Mouse (Mus musculus): Measurements from ENCODE around the gene Nadk. TPM values are rescaled to one million over a fixed set of nuclear protein-coding genes. Genes with fewer than 3 reads are reported as not detected.

The Nadk gene
- polyA plus RNA-seq, 1 experiment, result 86.2 TPM

GRCm38 (mm10) chr4:155571442-155571841 lies 9.3 kb downstream of the Nadk start:
- TF ChIP-seq POLR2A (IDR thresholded peaks at IDR 0.05; ENCODE audit: borderline replicate concordance, extremely low read depth, insufficient read depth, insufficient read length, poor library complexity, severe bottlenecking), result no peak
- no peak for TF ChIP-seq CTCF (IDR thresholded peaks at IDR 0.05; ENCODE audit: borderline replicate concordance, extremely low read depth, insufficient read depth, insufficient read length)
- no peak for DNase-seq (ENCODE audit: low read depth)

GRCm38 (mm10) chr4:155573155-155573554 lies 11.0 kb downstream of the Nadk start:
- DNase-seq (ENCODE audit: low read depth), result no peak
- TF ChIP-seq CTCF (IDR thresholded peaks at IDR 0.05; ENCODE audit: borderline replicate concordance, extremely low read depth, insufficient read depth, insufficient read length) (no peak), POLR2A (IDR thresholded peaks at IDR 0.05; ENCODE audit: borderline replicate concordance, extremely low read depth, insufficient read depth, insufficient read length, poor library complexity, severe bottlenecking) (no peak)

- no peak for TF ChIP-seq POLR2A (IDR thresholded peaks at IDR 0.05; ENCODE audit: borderline replicate concordance, extremely low read depth, insufficient read depth, insufficient read length, poor library complexity, severe bottlenecking)
- no peak for TF ChIP-seq CTCF (IDR thresholded peaks at IDR 0.05; ENCODE audit: borderline replicate concordance, extremely low read depth, insufficient read depth, insufficient read length)
- DNase-seq (ENCODE audit: low read depth), result no peak
Measured at GRCm38 (mm10) chr4:155573876-155574275, 11.7 kb downstream of the Nadk start.

GRCm38 (mm10) chr4:155574931-155575330 lies 12.8 kb downstream of the Nadk start:
- DNase-seq (ENCODE audit: low read depth), result no peak
- no peak for TF ChIP-seq POLR2A (IDR thresholded peaks at IDR 0.05; ENCODE audit: borderline replicate concordance, extremely low read depth, insufficient read depth, insufficient read length, poor library complexity, severe bottlenecking)
- TF ChIP-seq CTCF (IDR thresholded peaks at IDR 0.05; ENCODE audit: borderline replicate concordance, extremely low read depth, insufficient read depth, insufficient read length), result no peak

- no peak for TF ChIP-seq CTCF (IDR thresholded peaks at IDR 0.05; ENCODE audit: borderline replicate concordance, extremely low read depth, insufficient read depth, insufficient read length)
- no peak for TF ChIP-seq POLR2A (IDR thresholded peaks at IDR 0.05; ENCODE audit: borderline replicate concordance, extremely low read depth, insufficient read depth, insufficient read length, poor library complexity, severe bottlenecking)
Measured at GRCm38 (mm10) chr4:155575521-155575920, 13.3 kb downstream of the Nadk start.

GRCm38 (mm10) chr4:155577132-155577531 lies 15.0 kb downstream of the Nadk start:
- TF ChIP-seq POLR2A (IDR thresholded peaks at IDR 0.05; ENCODE audit: borderline replicate concordance, extremely low read depth, insufficient read depth, insufficient read length, poor library complexity, severe bottlenecking) (no peak), CTCF (IDR thresholded peaks at IDR 0.05; ENCODE audit: borderline replicate concordance, extremely low read depth, insufficient read depth, insufficient read length) (no peak)
- no peak for DNase-seq (ENCODE audit: low read depth)

More at GRCm38 (mm10) chr4:155575521-155575920, 13.3 kb downstream of the Nadk start:
- DNase-seq (ENCODE audit: low read depth), result no peak

- no peak for DNase-seq (ENCODE audit: low read depth)
- no peak for TF ChIP-seq POLR2A (IDR thresholded peaks at IDR 0.05; ENCODE audit: borderline replicate concordance, extremely low read depth, insufficient read depth, insufficient read length, poor library complexity, severe bottlenecking)
- no peak for TF ChIP-seq CTCF (IDR thresholded peaks at IDR 0.05; ENCODE audit: borderline replicate concordance, extremely low read depth, insufficient read depth, insufficient read length)
Measured at GRCm38 (mm10) chr4:155577741-155578140, 15.6 kb downstream of the Nadk start.

GRCm38 (mm10) chr4:155578336-155579125 lies 16.4 kb downstream of the Nadk start:
- no peak for TF ChIP-seq POLR2A (IDR thresholded peaks at IDR 0.05; ENCODE audit: borderline replicate concordance, extremely low read depth, insufficient read depth, insufficient read length, poor library complexity, severe bottlenecking)
- TF ChIP-seq CTCF (IDR thresholded peaks at IDR 0.05; ENCODE audit: borderline replicate concordance, extremely low read depth, insufficient read depth, insufficient read length), result no peak
- no peak for DNase-seq (ENCODE audit: low read depth)

GRCm38 (mm10) chr4:155580420-155580819 lies 18.2 kb downstream of the Nadk start:
- TF ChIP-seq POLR2A (IDR thresholded peaks at IDR 0.05; ENCODE audit: borderline replicate concordance, extremely low read depth, insufficient read depth, insufficient read length, poor library complexity, severe bottlenecking) (no peak), CTCF (IDR thresholded peaks at IDR 0.05; ENCODE audit: borderline replicate concordance, extremely low read depth, insufficient read depth, insufficient read length) (peak; percentile 89)

GRCm38 (mm10) chr4:155582279-155582905 lies 20.2 kb downstream of the Nadk start:
- TF ChIP-seq POLR2A (IDR thresholded peaks at IDR 0.05; ENCODE audit: borderline replicate concordance, extremely low read depth, insufficient read depth, insufficient read length, poor library complexity, severe bottlenecking) (no peak), CTCF (IDR thresholded peaks at IDR 0.05; ENCODE audit: borderline replicate concordance, extremely low read depth, insufficient read depth, insufficient read length) (no peak)
- no peak for DNase-seq (ENCODE audit: low read depth)

More at GRCm38 (mm10) chr4:155580420-155580819, 18.2 kb downstream of the Nadk start:
- peak; percentile 60 for DNase-seq (ENCODE audit: low read depth)

- TF ChIP-seq CTCF (IDR thresholded peaks at IDR 0.05; ENCODE audit: borderline replicate concordance, extremely low read depth, insufficient read depth, insufficient read length) (no peak), POLR2A (IDR thresholded peaks at IDR 0.05; ENCODE audit: borderline replicate concordance, extremely low read depth, insufficient read depth, insufficient read length, poor library complexity, severe bottlenecking) (no peak)
- DNase-seq (ENCODE audit: low read depth), result no peak
Measured at GRCm38 (mm10) chr4:155589356-155589755, 27.2 kb downstream of the Nadk start.
